Mouse (Mus musculus) brain, adult 2 months (tissue): ENCODE results near the gene Casz1.

Source experiments
- DNase-seq: peaks from one replicate; pipeline ENCODE4 v3.0.0; 2011; ENCODE audit warnings: low read depth, low spot score

Gene Casz1

GRCm38 (mm10) chr4:148936111-148936510 lies 131.9 kb downstream of the Casz1 start:
- no peak for DNase-seq

GRCm38 (mm10) chr4:148936727-148937126 lies 132.5 kb downstream of the Casz1 start:
- DNase-seq = no peak

GRCm38 (mm10) chr4:148938546-148938945 lies 134.3 kb downstream of the Casz1 start:
- DNase-seq = no peak

GRCm38 (mm10) chr4:148940674-148941211 lies 136.5 kb downstream of the Casz1 start:
- peak; percentile 50 for DNase-seq

DNA sequence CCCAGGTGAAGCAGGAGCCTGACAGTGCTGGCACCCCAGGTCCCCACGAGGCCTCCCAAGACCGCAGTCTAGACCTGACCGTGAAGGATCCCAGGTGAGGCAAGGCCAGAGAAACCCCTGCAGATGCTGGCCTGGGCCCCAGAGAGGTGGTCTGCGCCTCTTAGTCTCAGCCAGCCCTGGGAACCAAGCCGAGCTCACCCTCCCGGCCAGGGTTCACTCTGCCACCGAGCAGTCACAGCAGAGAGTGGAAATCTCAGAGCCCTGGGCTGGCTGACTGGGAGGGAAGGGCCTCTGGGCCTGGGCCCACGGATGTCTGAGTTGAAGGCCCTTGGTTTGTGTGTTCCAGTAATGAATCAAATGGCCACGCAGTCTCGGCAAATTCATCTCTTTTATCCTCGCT lies 137.1 kb downstream of the Casz1 start:
- no peak for DNase-seq

DNA sequence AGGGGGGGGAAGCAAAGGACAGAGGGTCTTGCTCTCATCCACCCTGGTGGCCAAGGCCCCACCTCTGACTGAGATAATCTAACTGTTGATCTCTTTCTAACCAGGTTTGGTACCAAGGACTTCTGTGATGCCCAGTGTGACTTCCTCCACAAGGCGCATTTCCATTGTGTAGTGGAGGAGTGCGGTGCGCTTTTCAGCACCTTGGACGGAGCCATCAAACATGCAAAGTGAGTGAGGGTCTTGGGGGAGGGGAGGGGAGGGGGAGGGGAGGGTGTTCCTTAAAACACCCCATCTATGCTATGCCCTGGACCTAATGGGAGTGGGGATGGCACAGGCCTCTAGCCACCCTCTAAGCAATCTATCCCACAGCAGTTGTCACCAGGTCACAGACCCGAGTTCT lies 138.9 kb downstream of the Casz1 start:
- no peak for DNase-seq

DNA sequence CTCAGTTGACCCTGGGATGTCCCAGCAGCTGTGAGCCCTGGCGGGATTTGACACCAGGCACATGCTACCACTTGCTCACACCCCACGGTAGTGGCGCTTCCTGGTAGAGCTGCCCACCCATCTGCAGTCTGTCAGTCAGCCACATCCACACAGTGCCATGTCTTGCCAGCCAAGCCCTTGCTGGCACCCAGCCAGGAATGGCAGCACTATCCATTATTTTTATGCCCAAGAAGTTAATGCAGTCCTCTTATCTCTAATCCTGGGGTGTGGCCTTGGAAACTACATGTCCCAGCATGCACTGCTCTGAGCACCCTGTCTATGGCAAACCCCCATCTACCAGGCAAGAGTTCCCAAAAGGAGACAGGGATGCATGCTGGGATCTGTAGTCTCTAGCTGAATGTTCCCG lies 141.2 kb downstream of the Casz1 start:
- peak; percentile 83 for DNase-seq

GRCm38 (mm10) chr4:148946071-148946470 lies 141.8 kb downstream of the Casz1 start:
- no peak for DNase-seq

DNA sequence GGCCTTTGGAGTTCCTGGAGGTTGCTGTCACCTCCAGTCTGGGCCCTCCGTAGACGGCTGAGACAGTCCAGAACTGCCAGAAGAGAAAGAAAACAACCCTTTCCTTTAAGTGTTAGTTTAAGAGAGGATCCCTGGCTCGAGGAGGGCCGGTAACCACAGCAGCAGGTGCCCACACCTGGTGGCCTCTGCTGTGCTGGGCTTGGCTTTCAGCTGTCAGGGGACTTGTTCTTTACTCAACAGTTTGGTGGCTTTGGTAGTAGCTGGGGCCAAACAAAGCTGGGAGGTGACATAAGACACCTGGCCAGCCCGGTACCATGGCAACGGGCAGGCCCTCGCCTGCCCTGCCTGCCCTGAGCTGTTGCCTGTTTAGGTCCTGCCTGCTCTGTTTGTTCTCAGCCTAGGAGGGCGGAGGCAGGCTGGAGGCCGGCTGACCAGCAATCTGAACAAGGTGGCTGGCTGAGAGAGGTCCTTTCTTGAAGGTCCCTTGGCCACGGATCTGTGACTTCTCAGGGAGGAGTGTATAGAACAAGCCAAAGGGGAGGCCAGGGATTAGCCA lies 143.7 kb downstream of the Casz1 start:
- DNase-seq = no peak

GRCm38 (mm10) chr4:148950487-148950886 lies 146.3 kb downstream of the Casz1 start:
- DNase-seq = no peak

DNA sequence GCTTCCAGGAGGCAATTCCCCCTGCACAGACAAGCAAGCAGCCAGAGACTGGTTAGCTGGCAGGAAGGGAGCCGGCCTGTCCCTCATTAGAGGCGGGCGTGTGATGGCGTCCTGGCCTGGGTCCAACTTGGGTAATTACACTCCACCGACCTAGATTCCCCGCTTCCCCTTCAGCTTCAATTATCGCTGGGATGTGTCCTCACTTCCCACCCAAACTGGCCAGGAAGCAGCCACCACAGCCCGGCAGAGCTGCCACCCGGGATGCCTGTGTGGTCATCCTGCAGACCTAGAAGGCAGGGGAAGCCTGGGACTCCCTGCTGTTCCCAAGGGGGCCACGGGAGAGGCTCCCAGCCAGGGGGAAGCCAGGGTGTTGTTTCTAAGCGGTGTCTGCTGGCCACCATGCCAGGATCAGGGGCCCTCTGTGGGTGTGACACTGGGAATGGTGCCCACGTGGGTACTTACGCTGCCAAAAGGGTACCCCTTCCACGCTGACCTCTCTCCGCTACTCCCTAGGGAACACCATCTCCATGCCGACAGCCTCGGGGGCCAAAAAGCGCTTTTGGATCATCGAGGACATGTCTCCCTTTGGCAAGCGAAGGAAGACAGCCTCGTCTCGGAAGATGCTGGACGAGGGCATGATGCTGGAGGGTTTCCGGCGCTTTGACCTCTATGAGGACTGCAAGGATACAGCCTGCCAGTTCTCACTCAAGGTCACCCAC lies 146.9 kb downstream of the Casz1 start:
- peak; percentile 71 for DNase-seq

DNA sequence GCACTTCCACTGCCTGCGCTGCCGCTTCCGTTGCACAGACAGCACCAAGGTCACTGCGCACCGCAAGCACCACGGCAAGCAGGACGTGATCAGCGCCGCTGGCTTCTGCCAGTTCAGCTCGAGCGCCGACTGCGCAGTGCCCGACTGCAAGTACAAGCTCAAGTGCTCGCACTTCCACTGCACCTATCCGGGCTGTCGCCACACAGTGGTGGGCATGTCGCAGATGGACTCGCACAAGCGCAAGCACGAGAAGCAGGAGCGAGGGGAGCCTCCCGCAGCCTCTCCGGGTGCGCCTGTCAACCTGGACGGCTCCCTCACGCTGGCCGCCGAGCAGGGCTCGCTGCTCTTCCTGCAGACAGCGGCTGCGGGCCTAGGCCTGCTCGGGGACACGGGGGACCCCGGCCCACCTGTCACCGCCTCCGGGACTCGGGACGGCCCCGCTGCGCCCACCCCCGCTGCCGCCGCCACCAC lies 147.6 kb downstream of the Casz1 start:
- peak; percentile 72 for DNase-seq

GRCm38 (mm10) chr4:148952328-148953222 lies 148.3 kb downstream of the Casz1 start:
- DNase-seq = peak; percentile 64

DNA sequence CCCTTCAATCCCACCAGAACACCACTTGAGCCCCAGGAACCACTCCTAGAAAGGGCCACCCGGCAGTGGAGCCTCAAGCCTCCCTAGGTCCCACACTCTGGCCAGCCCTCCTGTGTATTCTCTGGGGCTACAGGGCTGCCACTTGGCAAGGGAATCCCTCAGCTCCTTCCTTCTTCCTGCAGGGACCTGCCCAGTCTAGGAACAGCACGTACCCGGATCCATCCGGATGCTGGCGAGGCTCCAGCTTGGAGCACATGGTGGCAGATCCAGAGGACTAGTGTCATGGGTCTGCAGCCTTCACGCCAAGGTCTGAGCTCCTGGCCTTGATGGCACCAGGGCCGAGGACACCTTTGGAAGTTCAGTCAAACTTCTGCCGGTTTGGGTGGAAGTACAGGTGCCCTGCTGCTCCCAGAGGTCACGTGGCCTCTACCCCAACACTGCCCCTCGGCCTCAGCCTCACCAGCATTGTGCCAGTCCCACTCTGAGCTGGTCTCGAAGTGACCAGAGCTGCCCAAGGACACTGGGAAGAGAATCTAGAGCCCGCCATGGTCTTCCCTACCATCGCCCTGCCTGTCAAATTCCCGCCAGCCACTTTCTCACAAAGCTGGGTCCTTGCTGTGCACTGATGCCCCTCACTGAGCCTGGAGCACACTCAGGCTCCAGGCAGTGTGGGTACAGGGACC lies 151.0 kb downstream of the Casz1 start:
- DNase-seq = peak; percentile 49

DNA sequence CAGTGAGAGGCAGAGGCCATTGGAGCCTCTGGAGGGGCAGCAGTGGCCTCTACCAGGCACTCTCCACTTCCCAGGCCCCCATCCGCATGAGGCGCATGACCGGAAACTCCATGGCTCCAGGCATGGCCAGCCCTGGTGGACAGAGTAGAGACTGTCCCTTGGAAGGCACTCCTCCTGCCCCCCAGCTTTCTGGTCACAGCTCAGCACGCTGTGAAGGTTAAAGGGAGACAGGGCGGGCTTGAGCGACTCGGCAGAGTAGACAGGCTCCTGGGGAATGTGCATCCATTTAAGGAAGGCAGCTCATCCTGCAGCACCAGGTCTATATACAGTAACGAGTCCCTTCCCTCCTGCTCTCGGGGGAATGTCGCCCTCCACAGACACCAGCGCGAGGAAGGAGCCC lies 155.8 kb downstream of the Casz1 start:
- no peak for DNase-seq

GRCm38 (mm10) chr4:148961081-148961480 lies 156.9 kb downstream of the Casz1 start:
- no peak for DNase-seq

GRCm38 (mm10) chr4:148962096-148962495 lies 157.9 kb downstream of the Casz1 start:
- no peak for DNase-seq

- no peak for DNase-seq
Observed at GRCm38 (mm10) chr4:148964541-148965310, 160.5 kb downstream of the Casz1 start.

DNA sequence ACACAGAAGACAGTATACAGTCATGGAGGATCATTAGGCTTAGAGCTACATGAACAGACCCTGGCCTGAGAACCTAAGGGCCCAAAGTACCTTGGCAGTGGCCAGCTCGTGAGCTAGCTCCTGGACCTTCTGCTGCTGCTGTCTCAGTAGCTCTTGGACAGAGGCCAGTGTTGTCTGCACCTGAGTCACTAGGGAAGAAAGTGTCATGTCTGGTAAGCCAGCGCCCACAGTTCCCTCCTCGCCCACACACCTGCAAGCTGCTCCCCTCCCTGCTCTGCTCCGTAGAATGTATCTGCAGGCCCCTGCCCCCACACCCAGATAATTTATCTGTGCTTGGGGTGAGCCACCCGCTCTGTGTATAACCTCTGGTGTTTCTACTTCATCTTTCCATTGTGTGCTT lies 161.9 kb downstream of the Casz1 start:
- DNase-seq = peak; percentile 81

GRCm38 (mm10) chr4:148968859-148969258 lies 164.6 kb downstream of the Casz1 start:
- DNase-seq = no peak

GRCm38 (mm10) chr4:148969610-148970009 lies 165.4 kb downstream of the Casz1 start:
- DNase-seq = peak; percentile 39
